Mouse (Mus musculus) kidney, embryonic 15.5 days (tissue): ENCODE measurements around the gene Rnf26. TPM values are rescaled to one million over a fixed set of nuclear protein-coding genes. Genes with fewer than 3 reads are reported as not detected.

Source experiments
- ATAC-seq: fragments of 200-750 bp; cut with Nextera tagmentation; replicated peaks from 2 replicates; pipeline ENCODE4 v1.8.0; 2017; ENCODE audit warnings: moderate TSS enrichment; ENCODE audit not compliant: low FRiP score
- H3K27ac ChIP-seq: fragments of 300-500 bp; sonication (generic); 2 replicates; pipeline ENCODE4 v1.5.1; 2015; ENCODE audit warnings: mild to moderate bottlenecking, inconsistent platforms
- H3K27me3 ChIP-seq: fragments of 300-500 bp; sonication (generic); 2 replicates; pipeline ENCODE4 v1.6.1; 2015; ENCODE audit warnings: inconsistent platforms
- H3K36me3 ChIP-seq: fragments of 300-500 bp; sonication (generic); 2 replicates; pipeline ENCODE4 v1.6.1; 2015; ENCODE audit warnings: inconsistent platforms
- H3K4me1 ChIP-seq: fragments of 300-500 bp; sonication (generic); 2 replicates; pipeline ENCODE4 v1.6.1; 2015; ENCODE audit warnings: inconsistent platforms
- H3K4me2 ChIP-seq: fragments of 300-500 bp; sonication (generic); 2 replicates; pipeline ENCODE4 v1.6.1; 2015; ENCODE audit warnings: moderate library complexity, mild to moderate bottlenecking, inconsistent platforms
- H3K4me3 ChIP-seq: fragments of 300-500 bp; sonication (generic); replicated peaks from 2 replicates; pipeline ENCODE4 v1.5.1; 2015; ENCODE audit warnings: mild to moderate bottlenecking, inconsistent platforms
- H3K9ac ChIP-seq: fragments of 300-500 bp; sonication (generic); 2 replicates; pipeline ENCODE4 v1.6.1; 2015; ENCODE audit warnings: mild to moderate bottlenecking, inconsistent platforms
- H3K9me3 ChIP-seq: fragments of 300-500 bp; sonication (generic); replicated peaks from 2 replicates; pipeline ENCODE4 v1.6.1; 2016; ENCODE audit warnings: inconsistent platforms
- WGBS: fragments of 180-500 bp; shearing (Covaris S2); methylation state at CpG from one replicate; pipeline ENCODE4 v1.1.7; 2015; ENCODE audit warnings: mixed read lengths; 5-methylcytosine and 5-hydroxymethylcytosine counted together
- polyA plus RNA-seq: library from polyadenylated mRNA; unstranded; fragments of >200 nt; fragmentation: Nextera tagmentation; extraction: Ambion mirVana; gene quantifications from 2 replicates; pipeline ENCODE4 v1.2.1, GENCODE M21; 2015

The Rnf26 gene
- polyA plus RNA-seq, 1 experiment from 2014 or later: 78.3 TPM

GRCm38 (mm10) chr9:44069252-44069651, 44.1 kb downstream of the Rnf26 start:
- Histone ChIP-seq H3K9me3 (no peaks in the 10 kb centered on the region), H3K27me3 (no peaks in the 10 kb centered on the region), H3K4me2 (0 out of 2 replicates have a peak overlapping the region, but pooled peaks have one; percentile 16), H3K27ac (no peak overlapping the region), H3K4me3 (no peak overlapping the region), H3K36me3 (no peaks in the 10 kb centered on the region), H3K9ac (no peak overlapping the region), H3K4me1 (peaks cover 51% of the 10 kb centered on the region)
- ATAC-seq: no peak
- 16% methylated on average over 7 of the region's 7 CpGs for WGBS

DNA sequence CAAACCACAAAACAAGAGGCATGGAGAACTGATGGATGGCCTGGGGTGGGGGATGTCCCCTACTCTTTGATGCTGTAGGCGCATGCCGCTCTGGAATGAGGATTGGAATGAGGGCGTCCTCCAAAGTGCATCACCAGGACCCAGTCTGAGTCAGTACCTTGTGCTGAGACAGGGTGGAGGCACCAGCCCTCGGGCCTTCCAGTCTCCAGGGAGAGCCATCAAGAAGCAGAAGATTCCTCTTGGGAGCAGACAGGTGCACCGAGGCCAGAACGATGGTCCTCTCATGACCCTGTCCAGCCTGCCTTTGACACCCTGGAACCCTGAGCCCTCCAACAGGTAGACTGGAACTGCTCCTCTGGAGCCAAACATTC, 45.4 kb downstream of the Rnf26 start:
- Histone ChIP-seq H3K9me3 (no peaks in the 10 kb centered on the region), H3K4me1 (peaks cover 51% of the 10 kb centered on the region), H3K4me3 (no peak overlapping the region), H3K4me2 (peak overlapping the region; percentile 93), H3K27me3 (0 out of 2 replicates have a peak, but pooled peaks cover 5% of the 10 kb centered on the region), H3K27ac (no peak overlapping the region), H3K9ac (no peak overlapping the region), H3K36me3 (no peaks in the 10 kb centered on the region)
- no peak for ATAC-seq
- WGBS: 84% methylated on average over 6 of the region's 6 CpGs

DNA sequence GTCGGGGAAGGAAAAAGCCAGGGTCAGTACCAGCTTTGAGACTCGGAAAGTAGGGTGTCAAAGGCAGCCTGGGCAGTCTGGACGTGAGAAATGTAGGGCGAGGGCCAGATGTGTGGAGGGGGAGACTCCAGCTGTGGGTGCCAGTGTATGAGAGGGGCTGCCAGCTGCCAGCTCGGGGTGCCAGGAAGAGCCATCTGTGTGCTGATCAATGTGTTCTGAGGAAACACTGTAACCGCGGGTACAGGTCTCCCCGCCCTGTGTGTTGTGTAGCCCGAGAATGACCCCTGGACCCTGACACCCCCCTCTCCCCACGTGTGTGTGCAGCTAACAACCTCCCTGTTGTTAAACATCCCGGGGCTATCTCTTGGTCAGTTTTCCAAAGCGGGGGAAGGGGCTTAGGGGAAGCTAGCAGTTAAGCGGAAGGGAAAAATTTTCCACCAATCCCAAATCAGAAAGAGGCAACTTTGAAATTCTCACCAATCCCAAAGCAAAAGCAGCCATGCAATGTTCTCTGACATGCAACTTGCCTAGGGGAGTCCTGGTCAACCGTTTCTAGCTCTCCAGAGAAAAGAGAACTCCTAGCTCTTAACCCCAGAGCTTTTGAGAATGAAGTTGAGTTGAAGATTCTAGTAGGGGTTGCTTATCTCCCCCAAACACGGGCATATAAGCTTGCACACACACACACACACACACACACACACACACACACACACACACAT, 45.9 kb downstream of the Rnf26 start:
- ATAC-seq: peak; percentile 20
- 0 out of 2 replicates have a peak overlapping the region, but pooled peaks have one; percentile 33 for H3K27ac ChIP-seq
- H3K9ac ChIP-seq: peak overlapping the region; percentile 53
- peak overlapping the region; percentile 57 for H3K4me3 ChIP-seq
- 0 out of 2 replicates have a peak, but pooled peaks cover 5% of the 10 kb centered on the region for H3K27me3 ChIP-seq
- no peaks in the 10 kb centered on the region for H3K9me3 ChIP-seq
- no peaks in the 10 kb centered on the region for H3K36me3 ChIP-seq
- 7% methylated on average over 15 of the region's 15 CpGs for WGBS
- H3K4me2 ChIP-seq: peak overlapping the region; percentile 93
- peaks cover 46% of the 10 kb centered on the region for H3K4me1 ChIP-seq

DNA sequence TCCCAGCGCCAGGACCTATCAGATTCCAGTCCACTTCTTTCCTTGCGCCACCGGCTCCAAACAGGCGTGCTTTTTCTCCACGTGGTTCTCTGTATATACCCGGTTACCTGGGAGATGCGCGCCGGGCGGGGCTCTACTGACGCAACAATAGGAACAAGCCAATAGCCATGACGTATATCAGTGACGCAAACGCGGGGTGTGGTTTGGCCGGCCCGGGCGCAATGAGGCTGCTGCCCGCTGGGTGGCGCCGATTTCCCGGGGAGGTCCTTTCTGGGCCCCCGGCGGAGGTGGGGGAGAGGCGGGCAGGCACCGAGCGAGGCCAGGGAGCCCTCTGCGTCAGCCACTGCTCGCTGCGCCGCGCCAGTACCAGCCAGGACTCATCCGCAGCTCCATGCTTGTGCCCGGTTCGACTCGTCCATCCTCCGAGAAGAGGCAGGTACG, 46.5 kb downstream of the Rnf26 start, which contains the start of gene Usp2:
Gene Usp2, plus strand, starts transcription at position 237 of the 441 bp plus-strand sequence.
- Histone ChIP-seq H3K4me3 (peak within 1 kb of the TSS; percentile 57), H3K27me3 (0 out of 2 replicates have a peak, but pooled peaks cover 5% of the 10 kb centered on the region), H3K9ac (peak within 1 kb of the TSS; percentile 53), H3K27ac (0 out of 2 replicates have a peak within 1 kb of the TSS, but pooled peaks have one; percentile 33), H3K4me2 (peak within 1 kb of the TSS; percentile 93), H3K9me3 (no peaks in the 10 kb centered on the region), H3K4me1 (peaks cover 40% of the 10 kb centered on the region), H3K36me3 (no peaks in the 10 kb centered on the region)
- WGBS: under 1% methylated on average over 38 of the region's 38 CpGs
- ATAC-seq: peak; percentile 96

DNA sequence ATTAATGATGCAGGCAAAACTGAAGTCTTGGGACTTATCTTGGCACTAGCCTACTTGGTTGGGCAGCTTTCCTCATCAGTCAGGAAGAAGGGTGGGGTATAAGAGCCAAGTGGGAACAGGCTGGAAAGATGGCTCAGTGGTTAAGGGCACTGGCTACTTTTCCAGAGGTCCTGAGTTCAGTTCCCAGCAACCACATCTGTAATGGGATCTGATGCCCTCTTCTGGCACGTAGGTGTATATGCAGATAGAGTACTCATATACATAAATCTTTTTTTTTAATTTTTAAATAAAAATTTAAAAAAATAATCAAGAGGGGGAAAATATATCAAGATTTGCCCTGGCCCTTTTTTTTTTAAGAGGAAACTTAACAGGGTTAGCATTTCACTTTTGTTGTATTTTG, 48.1 kb downstream of the Rnf26 start:
- Histone ChIP-seq H3K36me3 (no peaks in the 10 kb centered on the region), H3K4me1 (peaks cover 25% of the 10 kb centered on the region), H3K4me3 (no peak overlapping the region), H3K9me3 (no peaks in the 10 kb centered on the region), H3K4me2 (no peak overlapping the region), H3K27ac (no peak overlapping the region), H3K9ac (no peak overlapping the region), H3K27me3 (0 out of 2 replicates have a peak, but pooled peaks cover 5% of the 10 kb centered on the region)
- no peak for ATAC-seq
- 30% methylated on average over 1 of the region's 1 CpGs for WGBS

DNA sequence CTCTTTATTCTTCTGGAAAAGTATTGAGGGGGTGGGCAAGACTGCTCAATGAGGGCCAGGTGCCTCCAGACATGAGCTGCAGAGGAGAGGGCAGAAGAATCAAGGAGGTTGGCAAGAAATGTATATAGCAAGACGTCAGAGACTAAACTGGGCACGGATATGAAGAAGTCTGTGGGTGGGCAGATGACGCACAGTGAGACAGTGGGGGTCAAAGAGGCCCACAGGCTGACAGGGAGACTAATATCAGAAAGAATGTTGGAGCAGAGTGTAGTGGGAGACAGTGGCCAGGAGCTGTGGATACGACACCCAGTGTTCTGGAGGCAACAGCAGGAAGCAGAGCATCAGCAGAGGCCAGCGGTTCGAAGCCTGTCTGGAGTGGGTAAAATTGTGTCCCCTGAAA, 54.7 kb downstream of the Rnf26 start:
- Histone ChIP-seq H3K36me3 (no peaks in the 10 kb centered on the region), H3K27ac (no peak overlapping the region), H3K9me3 (no peaks in the 10 kb centered on the region), H3K4me2 (no peak overlapping the region), H3K4me1 (no peaks in the 10 kb centered on the region), H3K4me3 (no peak overlapping the region), H3K27me3 (0 out of 2 replicates have a peak, but pooled peaks cover 5% of the 10 kb centered on the region), H3K9ac (no peak overlapping the region)
- ATAC-seq: no peak
- 80% methylated on average over 6 of the region's 6 CpGs for WGBS

DNA sequence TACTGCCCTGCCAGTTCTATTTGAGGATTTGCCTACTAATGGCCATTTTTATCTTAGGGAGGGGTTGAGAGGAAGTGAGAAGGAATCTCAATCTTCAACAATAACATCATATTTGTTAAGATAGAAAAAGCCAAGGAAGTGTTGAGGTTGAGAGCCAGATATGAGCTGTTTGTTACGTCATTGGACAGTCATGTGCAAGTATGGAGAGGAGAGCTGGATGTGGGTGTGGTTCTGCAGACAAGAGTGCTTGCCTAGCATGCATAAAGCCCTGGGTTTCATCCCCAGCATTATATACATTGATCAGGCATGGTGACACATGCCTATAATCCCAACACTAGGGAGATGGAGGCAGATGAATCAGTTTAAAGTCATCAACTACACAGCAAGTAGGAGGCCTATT, 59.4 kb downstream of the Rnf26 start:
- Histone ChIP-seq H3K27me3 (0 out of 2 replicates have a peak, but pooled peaks cover under 1% of the 10 kb centered on the region), H3K4me1 (0 out of 2 replicates have a peak, but pooled peaks cover 2% of the 10 kb centered on the region), H3K9ac (no peak overlapping the region), H3K4me2 (no peak overlapping the region), H3K36me3 (no peaks in the 10 kb centered on the region), H3K4me3 (no peak overlapping the region), H3K27ac (no peak overlapping the region), H3K9me3 (no peaks in the 10 kb centered on the region)
- WGBS: 68% methylated on average over 1 of the region's 1 CpGs
- ATAC-seq: no peak

DNA sequence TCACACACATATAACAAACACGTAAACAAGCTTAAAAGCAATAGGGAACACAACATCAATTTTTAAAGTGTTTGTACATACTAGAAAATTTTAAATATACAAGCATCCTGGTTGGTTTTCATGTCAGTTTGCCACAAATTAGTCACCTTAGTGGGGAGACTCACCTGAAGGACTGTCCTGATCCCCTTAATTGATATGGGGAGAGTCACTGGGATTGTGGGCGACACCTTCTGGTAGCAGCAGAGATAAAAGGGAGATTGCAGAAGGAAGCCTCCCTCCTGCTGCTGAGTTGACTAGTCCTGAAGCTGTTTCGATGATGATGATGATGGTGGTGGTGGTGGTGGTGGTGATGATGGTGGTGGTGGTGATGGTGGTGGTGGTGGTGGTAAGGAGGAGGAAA, 60.5 kb downstream of the Rnf26 start:
- 74% methylated on average over 3 of the region's 3 CpGs for WGBS

DNA sequence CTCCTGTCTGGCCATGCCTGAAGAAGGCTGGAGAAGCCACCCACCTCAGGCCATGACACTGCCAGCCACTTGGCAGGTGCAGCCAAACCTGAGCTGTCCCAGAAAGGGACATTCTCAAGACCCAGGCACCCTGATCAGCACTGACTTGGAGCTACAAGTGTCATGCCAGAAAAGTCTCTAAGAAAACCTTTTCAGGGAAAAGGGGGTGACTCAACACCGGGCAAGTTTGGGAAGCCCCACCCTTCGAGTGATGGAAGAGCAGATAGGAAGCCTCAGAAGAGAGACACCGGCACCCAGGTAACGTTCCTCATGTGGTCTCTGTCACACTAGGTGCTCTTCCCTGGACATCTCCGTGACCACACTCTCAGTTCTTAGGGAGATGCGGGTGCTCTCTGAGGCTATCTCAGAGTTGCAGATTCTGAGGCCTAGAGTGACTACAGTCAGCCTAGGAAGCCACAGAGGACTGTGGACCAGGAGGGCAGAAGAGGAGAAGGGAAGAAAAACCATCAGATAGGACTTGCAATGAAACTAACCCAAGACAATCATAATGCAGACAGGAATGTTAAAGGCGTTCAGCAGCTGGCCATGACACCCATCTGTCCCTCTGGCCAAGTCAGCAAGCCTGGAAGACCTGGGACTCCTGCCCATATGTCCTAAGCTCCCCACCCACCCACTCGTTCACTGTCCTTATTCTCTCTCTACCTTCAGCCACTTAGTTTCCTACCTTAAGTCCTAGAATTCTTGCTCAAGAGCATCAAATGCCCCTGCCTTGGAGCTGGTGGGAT, 63.7 kb downstream of the Rnf26 start:
- no peaks in the 10 kb centered on the region for H3K9me3 ChIP-seq
- peaks cover 15% of the 10 kb centered on the region for H3K27me3 ChIP-seq
- WGBS: 88% methylated on average over 8 of the region's 8 CpGs
- ATAC-seq: no peak
- no peaks in the 10 kb centered on the region for H3K36me3 ChIP-seq
- peaks cover 20% of the 10 kb centered on the region; the same call in 1 of the 2 replicates for H3K4me1 ChIP-seq
- H3K9ac ChIP-seq: no peak overlapping the region
- H3K27ac ChIP-seq: no peak overlapping the region
- no peak overlapping the region for H3K4me3 ChIP-seq
- no peak overlapping the region for H3K4me2 ChIP-seq

More for the DNA sequence above, 60.5 kb downstream of the Rnf26 start:
- no peak overlapping the region for H3K4me2 ChIP-seq
- 0 out of 2 replicates have a peak, but pooled peaks cover 6% of the 10 kb centered on the region for H3K4me1 ChIP-seq
- ATAC-seq: no peak
- no peak overlapping the region for H3K9ac ChIP-seq
- 0 out of 2 replicates have a peak, but pooled peaks cover 3% of the 10 kb centered on the region for H3K27me3 ChIP-seq
- no peaks in the 10 kb centered on the region for H3K36me3 ChIP-seq
- no peak overlapping the region for H3K27ac ChIP-seq
- no peak overlapping the region for H3K4me3 ChIP-seq
- H3K9me3 ChIP-seq: no peaks in the 10 kb centered on the region

DNA sequence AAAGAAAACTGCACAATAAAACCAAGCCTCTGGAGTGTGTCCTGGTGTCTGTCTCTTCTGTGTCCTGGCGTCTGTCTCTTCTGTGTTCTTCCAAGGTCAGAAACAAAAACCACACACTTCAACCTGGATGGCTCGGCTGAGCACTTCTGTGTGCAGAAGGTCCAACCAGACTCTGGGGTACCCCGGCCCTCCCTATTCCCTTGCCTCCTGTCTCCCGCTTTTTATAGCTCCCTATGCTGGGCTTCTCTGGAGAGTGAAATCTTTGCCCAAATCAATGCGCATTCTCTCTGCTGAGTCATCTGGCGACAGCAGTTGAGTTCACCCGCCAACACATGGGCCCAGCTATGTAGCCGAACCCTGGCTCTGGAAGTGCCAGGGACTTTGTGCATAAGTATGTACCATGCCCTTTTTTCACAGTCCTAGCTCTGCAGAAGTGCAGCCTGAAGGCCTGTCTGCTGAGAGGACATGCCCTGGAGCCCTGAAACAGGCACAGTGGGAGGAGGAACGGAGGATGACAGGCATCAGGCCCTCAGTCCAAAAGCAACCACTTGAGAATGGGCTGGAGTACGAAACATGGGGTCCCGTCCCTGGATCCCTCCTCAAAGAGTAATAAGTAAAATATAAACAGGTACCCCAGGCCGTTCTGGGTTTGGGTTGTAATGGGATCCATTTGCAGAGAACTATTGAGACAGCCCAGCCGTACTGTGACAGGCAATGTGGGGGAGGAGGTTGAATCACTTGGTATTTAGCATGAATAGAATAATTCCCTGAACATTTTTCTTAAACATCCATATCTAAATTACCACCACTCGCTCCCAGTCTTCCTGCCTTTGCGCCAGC, 64.6 kb downstream of the Rnf26 start:
- ATAC-seq: no peak
- no peaks in the 10 kb centered on the region for H3K9me3 ChIP-seq
- H3K36me3 ChIP-seq: no peaks in the 10 kb centered on the region
- no peak overlapping the region for H3K4me2 ChIP-seq
- H3K27me3 ChIP-seq: peaks cover 23% of the 10 kb centered on the region
- H3K4me1 ChIP-seq: peaks cover 28% of the 10 kb centered on the region
- H3K4me3 ChIP-seq: no peak overlapping the region
- no peak overlapping the region for H3K27ac ChIP-seq
- no peak overlapping the region for H3K9ac ChIP-seq
- WGBS: 65% methylated on average over 15 of the region's 15 CpGs
